Mouse (Mus musculus) liver, embryonic 16.5 days (tissue): Measurements from ENCODE around the gene Dbil5. TPM values are rescaled to one million over a fixed set of nuclear protein-coding genes. Genes with fewer than 3 reads are reported as not detected.
"Not testable (repeated sequence)": the region's sequence is repeated elsewhere in the genome, so short reads cannot be mapped to it uniquely, and the experiment has no call there.

Experiments
- ATAC-seq: fragments of 200-750 bp; cut with Nextera tagmentation; 2 replicates; pipeline ENCODE4 v1.8.0; 2017; ENCODE audit warnings: low read depth, mild to moderate bottlenecking, moderate number of reproducible peaks, moderate library complexity
- H3K27ac ChIP-seq: fragments of 300-500 bp; sonication (generic); 2 replicates; pipeline ENCODE4 v1.5.1; 2014; ENCODE audit warnings: mild to moderate bottlenecking, low read length
- H3K27me3 ChIP-seq: fragments of 300-500 bp; sonication (generic); 2 replicates; pipeline ENCODE4 v1.6.1; 2014; ENCODE audit warnings: low read depth, low read length, mixed read lengths; ENCODE audit not compliant: control insufficient read depth, insufficient read depth
- H3K36me3 ChIP-seq: fragments of 300-500 bp; sonication (generic); 2 replicates; pipeline ENCODE4 v1.6.1; 2014; ENCODE audit warnings: mild to moderate bottlenecking; ENCODE audit not compliant: control insufficient read depth, insufficient read depth
- H3K4me1 ChIP-seq: fragments of 300-500 bp; sonication (generic); 2 replicates; pipeline ENCODE4 v1.6.1; 2014; ENCODE audit warnings: low read depth, low read length, mixed read lengths; ENCODE audit not compliant: control insufficient read depth
- H3K4me2 ChIP-seq: fragments of 300-500 bp; sonication (generic); 2 replicates; pipeline ENCODE4 v1.6.1; 2014; ENCODE audit warnings: low read depth, low read length, mixed read lengths
- H3K4me3 ChIP-seq: fragments of 300-500 bp; sonication (generic); 2 replicates; pipeline ENCODE4 v1.5.1; 2014; ENCODE audit warnings: low read depth, mild to moderate bottlenecking, low read length
- H3K9ac ChIP-seq: fragments of 300-500 bp; sonication (generic); 2 replicates; pipeline ENCODE4 v1.6.1; 2014; ENCODE audit warnings: low read depth, low read length
- H3K9me3 ChIP-seq: fragments of 300-500 bp; sonication (generic); replicated peaks from 2 replicates; pipeline ENCODE4 v1.6.1; 2016; ENCODE audit warnings: low read length; ENCODE audit not compliant: control insufficient read depth
- WGBS: fragments of 180-500 bp; shearing (Covaris S2); extraction: QIAGEN DNeasy Blood & Tissue Kit; methylation state at CpG from one replicate; pipeline ENCODE4 v1.1.7; 2014; ENCODE audit not compliant: insufficient replicate concordance; 5-methylcytosine and 5-hydroxymethylcytosine counted together
- polyA plus RNA-seq: library from polyadenylated mRNA; unstranded; fragments of >200 nt; fragmentation: Nextera tagmentation; extraction: Ambion mirVana; gene quantifications from 2 replicates; pipeline ENCODE4 v1.2.1, GENCODE M21; 2015

Gene Dbil5
- polyA plus RNA-seq, 1 experiment from 2014 or later, result 0.15 TPM

DNA sequence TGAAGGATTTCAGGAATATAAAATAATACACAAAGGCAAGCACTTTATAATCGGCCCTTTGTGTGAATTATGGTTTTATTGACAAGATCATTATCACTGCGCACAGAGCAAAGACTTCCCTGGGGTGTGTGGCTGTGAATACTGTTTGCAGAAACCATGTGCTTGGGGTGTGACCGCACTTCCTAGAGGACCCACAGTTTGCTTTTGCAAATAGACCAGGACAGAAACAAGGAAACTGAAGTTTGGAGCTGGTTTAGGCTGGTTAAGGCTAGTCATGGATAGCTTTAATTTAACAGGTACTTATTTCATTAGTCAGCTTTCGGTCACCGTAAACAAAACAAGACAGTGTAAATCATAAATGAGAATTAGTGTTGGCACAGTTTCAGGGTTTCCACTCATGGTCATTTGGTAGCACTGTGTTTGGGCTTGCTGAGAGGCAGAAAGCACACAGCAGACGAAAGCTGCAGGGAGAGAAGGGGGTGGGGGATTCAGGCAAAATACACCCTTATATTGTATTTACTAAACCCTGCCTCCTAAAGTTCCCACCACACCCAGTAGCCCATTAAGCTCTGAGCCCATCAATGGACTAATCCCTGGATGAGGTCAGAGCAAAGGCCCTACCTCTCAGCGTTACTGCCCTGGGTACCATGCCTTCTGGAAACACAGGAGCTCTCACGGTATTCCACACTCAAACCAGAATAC lies 21.0 kb upstream of the Dbil5 start:
- WGBS, result 55% methylated on average over 8 of the region's 8 CpGs
- Histone ChIP-seq H3K27ac (no peak overlapping the region), H3K9ac (no peak overlapping the region), H3K27me3 (peaks cover 12% of the 10 kb centered on the region), H3K4me2 (no peak overlapping the region), H3K9me3 (no peaks in the 10 kb centered on the region), H3K4me1 (peaks cover under 1% of the 10 kb centered on the region), H3K4me3 (no peak overlapping the region), H3K36me3 (no peaks in the 10 kb centered on the region)
- no peak for ATAC-seq

DNA sequence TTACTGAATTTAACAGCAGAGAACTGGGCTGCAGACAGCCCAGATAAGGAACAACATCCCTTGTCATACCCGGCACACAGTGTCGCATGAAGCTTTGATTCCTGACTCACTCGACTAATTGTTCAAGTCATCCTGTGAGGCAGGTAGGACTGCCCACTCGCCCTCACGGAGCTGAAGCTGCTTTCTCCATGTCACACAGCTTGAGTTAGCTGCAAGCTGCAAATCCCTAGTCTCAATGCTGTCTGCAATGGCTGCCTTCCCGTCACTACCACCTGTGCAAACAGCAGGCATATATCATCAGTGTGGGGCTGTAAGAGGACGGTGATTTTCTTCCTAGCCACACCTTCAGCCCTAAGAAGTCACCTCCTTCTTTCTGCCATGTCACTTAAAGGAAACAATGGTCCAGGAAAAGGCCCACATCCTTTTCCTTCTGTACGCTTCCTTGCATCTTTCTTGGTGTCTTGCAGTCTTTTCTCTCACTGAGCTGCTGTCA lies 20.4 kb upstream of the Dbil5 start:
- Histone ChIP-seq H3K27ac (no peak overlapping the region), H3K4me3 (no peak overlapping the region), H3K9ac (no peak overlapping the region), H3K4me2 (no peak overlapping the region), H3K4me1 (peaks cover 5% of the 10 kb centered on the region), H3K27me3 (peaks cover 18% of the 10 kb centered on the region), H3K9me3 (no peaks in the 10 kb centered on the region), H3K36me3 (no peaks in the 10 kb centered on the region)
- ATAC-seq, result no peak
- 45% methylated on average over 8 of the region's 8 CpGs for WGBS

DNA sequence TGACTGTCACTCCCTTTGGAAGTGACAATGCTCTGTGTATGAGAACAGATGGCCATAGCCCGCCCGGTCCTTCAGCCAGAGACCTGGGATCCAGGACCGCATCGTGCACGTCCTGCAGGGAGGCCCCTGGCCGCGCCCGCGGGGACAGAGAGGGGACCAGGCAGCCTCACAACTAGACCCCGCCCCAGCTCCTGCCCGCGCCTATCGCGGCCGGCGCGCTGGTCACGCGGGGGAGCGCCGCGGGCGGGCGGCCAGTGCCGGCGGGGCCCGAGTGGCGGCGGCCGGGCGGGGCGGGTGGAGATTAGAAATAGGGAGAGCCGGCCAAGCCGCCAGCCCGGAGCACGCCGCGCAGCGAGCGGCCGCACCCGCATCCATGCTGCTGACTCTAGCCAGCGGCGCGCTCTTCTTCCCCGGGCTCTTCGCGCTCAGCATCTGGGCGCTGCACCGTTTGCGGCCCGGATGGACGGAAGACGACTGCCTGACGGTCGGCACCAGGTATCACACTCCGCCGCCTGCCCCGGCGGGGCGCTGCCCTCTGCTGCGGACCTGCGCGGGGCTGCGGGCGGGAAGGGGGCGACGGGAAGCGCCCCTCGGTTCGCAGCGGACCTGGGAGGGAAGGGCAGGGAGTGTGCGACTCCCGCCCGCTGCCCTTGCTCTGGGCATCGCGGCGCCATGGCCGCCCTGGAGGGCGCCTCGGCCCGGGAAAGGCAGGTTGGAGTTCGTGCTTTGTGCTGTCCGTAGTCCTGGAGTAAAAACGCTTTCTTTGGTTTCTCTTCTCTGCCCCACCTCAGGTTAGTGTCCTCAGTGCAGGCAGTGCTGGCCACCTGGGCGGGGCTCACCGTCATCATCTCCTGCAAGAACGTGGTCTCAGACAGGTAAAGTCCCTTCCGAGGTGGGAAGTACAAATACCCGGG lies 15.4 kb upstream of the Dbil5 start:
- Histone ChIP-seq H3K4me1 (peaks cover 8% of the 10 kb centered on the region), H3K4me2 (peak overlapping the region; percentile 97), H3K4me3 (peak overlapping the region; percentile 69), H3K27ac (no peak overlapping the region), H3K36me3 (no peaks in the 10 kb centered on the region), H3K9ac (peak overlapping the region; percentile 67), H3K9me3 (no peaks in the 10 kb centered on the region), H3K27me3 (peaks cover 29% of the 10 kb centered on the region)
- peak; percentile 98 for ATAC-seq
- under 1% methylated on average over 89 of the region's 90 CpGs for WGBS

DNA sequence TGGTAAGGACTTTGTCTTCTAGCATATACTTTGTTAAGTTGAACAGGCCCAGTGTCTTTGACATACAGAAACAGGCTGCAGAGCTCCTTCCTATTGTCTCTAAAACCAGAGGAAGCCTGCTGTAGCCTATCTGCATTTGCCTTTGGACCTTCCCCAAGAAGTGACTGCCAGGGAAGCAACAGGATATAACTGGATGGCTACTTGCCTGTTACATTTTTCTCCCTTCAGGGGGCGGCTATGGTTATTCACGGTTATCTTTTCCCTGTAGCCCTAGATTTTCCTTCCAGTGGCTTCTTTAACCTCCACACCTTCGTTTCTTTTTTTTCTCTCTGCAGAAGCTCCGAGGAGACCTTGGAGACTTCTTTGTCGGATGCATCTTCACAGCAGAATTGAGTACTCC lies 10.6 kb upstream of the Dbil5 start:
- H3K4me2 ChIP-seq, result no peak overlapping the region
- H3K9ac ChIP-seq, result no peak overlapping the region
- WGBS, result 77% methylated on average over 5 of the region's 5 CpGs
- ATAC-seq, result no peak
- H3K4me1 ChIP-seq, result peaks cover 4% of the 10 kb centered on the region
- H3K4me3 ChIP-seq, result no peak overlapping the region
- H3K27ac ChIP-seq, result no peak overlapping the region
- H3K36me3 ChIP-seq, result no peaks in the 10 kb centered on the region
- no peaks in the 10 kb centered on the region for H3K9me3 ChIP-seq
- H3K27me3 ChIP-seq, result peaks cover 13% of the 10 kb centered on the region

DNA sequence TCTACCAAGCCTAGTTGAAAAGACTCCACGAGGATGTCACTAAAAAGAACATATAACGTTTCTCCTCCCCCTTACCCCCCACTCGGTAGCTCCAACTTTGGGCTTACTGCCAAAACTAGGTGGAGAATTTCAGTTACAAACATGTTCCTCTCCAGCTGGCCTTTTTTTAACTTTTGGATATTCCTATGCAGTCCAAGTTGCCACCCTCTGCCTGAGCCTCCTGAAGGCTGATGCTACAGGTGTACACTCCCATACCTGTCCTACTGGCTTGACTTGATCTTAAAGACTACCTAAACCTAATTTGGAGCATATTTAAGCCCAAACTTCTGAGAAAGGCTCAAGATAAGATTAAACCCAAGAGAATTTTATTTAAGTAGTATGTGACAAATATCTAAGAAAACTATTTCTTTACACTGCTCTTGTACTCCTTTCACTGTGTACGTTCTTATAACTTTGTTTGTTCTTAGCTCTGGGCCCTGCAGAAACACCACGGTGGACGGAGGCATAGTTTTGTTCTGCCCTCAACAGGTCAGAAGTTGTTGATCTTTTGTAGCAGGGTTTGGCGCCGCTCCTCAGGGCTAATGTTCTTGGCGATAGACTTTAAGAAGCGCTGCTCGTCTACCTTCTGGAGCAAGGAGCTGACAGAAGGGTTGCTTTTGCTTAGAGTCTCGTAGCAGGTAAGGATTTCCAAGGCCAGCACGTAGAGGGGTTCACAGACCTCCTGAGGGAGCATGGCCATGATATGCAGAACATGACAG lies 7.0 kb upstream of the Dbil5 start:
- Histone ChIP-seq H3K4me2 (no peak overlapping the region), H3K4me3 (no peak overlapping the region), H3K27ac (no peak overlapping the region), H3K9me3 (no peaks in the 10 kb centered on the region), H3K27me3 (no peaks in the 10 kb centered on the region), H3K9ac (no peak overlapping the region), H3K36me3 (peaks cover 3% of the 10 kb centered on the region), H3K4me1 (no peaks in the 10 kb centered on the region)
- 74% methylated on average over 13 of the region's 13 CpGs for WGBS
- ATAC-seq, result no peak

DNA sequence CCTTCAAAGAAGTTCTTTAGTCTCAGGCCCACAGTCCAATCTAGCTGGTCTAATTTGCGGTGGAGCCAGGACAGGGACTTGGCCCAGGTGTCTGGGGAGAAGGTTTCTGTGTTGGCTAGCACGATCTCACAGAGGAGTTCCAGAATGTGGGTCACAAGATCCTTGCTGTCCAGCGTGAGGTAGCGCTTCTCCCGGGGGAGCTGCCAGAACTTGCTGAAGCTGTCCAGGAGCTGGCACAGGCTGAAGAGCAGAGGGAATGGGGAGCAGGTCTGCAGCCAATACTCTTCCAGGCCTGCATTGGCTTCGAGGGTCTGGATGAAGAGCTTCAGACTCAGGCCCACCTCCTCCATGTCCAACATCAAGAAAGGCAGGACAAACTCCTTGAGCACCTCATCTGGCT lies 5.8 kb upstream of the Dbil5 start:
- H3K9me3 ChIP-seq, H3K27ac ChIP-seq, H3K4me3 ChIP-seq, ATAC-seq, H3K36me3 ChIP-seq, H3K4me2 ChIP-seq, H3K4me1 ChIP-seq, H3K9ac ChIP-seq, H3K27me3 ChIP-seq: not testable (repeated sequence)
- 62% methylated on average over 4 of the region's 6 CpGs for WGBS

DNA sequence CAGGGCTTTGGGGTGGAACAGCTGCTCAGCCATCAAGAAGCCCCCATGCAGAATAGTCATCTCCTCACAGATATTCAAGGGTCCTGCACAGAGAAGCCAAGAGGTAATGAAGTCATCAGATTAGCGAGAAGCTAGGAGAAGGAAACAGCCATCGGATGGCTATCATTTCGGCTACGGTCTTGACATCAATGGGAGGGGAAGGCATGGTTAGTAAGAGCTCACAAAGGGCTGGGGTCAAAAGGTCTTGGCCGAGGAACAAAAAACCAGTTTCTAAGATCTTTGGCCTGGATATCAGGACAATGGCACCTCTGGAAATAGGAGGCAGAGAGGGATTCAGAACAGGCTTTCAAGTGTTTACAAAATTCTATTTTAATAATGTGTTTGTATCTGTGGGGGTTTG lies 3.6 kb upstream of the Dbil5 start:
- no peak overlapping the region for H3K27ac ChIP-seq
- H3K4me3 ChIP-seq, result no peak overlapping the region
- H3K36me3 ChIP-seq, result peaks cover 3% of the 10 kb centered on the region
- H3K9me3 ChIP-seq, result no peaks in the 10 kb centered on the region
- no peak overlapping the region for H3K4me2 ChIP-seq
- ATAC-seq, result no peak
- WGBS, result 85% methylated on average over 5 of the region's 5 CpGs
- H3K9ac ChIP-seq, result no peak overlapping the region
- peaks cover 14% of the 10 kb centered on the region for H3K4me1 ChIP-seq
- H3K27me3 ChIP-seq, result no peaks in the 10 kb centered on the region

DNA sequence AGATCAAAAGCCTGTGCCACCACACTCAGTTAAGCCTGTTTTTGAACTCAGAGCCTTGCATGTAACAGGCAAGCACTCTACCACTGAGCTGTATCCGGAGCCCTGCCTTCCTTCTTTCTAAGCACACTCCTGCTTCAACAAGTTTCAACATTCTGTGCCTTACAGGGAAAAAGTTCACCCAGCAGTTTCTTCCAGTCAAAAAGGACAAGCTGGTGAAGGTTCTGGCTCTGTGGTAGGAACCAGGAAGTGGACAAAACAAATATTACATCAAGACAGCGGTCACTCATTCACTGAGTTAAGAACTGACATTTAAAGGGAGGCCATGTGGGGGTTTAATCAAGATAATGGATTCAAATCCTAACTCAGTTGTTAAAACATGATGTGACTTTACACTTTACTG lies 2.4 kb upstream of the Dbil5 start:
- H3K4me2 ChIP-seq, result no peak overlapping the region
- no peak for ATAC-seq
- H3K36me3 ChIP-seq, result peaks cover 3% of the 10 kb centered on the region
- peaks cover 14% of the 10 kb centered on the region for H3K4me1 ChIP-seq
- H3K27me3 ChIP-seq, result no peaks in the 10 kb centered on the region
- no peak overlapping the region for H3K4me3 ChIP-seq
- WGBS, result 72% methylated on average over 2 of the region's 2 CpGs
- no peak overlapping the region for H3K9ac ChIP-seq
- no peak overlapping the region for H3K27ac ChIP-seq
- no peaks in the 10 kb centered on the region for H3K9me3 ChIP-seq
